Mouse (Mus musculus) layer of hippocampus, adult 9-11 months (tissue): Measurements from ENCODE around the gene Foxi1.

Experiments
- DNase-seq: peaks from one replicate; pipeline ENCODE4 v3.0.0; 2022

Foxi1 gene

DNA sequence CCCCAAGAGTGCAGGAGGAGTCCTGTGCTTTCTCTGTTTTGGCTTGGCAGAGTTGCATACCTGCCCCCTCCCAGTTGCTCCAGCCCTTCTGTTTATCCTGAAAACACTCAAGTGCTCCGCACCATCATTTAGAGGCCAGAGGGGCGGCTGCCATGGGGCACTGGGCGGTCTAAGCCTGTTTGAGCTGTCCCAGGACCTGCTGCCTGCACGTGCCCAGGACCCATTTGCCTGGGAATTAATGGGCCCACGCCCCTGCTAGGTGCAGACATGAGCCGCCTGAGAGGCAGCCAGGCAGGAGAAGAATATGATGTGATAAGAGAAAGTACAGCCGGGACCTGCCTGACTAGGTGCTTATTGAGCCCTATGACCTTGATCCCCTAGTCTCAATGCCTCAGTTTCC lies 52.7 kb downstream of the Foxi1 start:
- DNase-seq: no peak
